Mouse (Mus musculus) ovary, postnatal 36 days (tissue): Measurements from ENCODE around the gene Dnhd1.

Experiments used
- DNase-seq: peaks from one replicate; pipeline ENCODE4 v3.0.0; 2022; ENCODE audit warnings: low spot score, mixed read lengths

Gene Dnhd1

DNA sequence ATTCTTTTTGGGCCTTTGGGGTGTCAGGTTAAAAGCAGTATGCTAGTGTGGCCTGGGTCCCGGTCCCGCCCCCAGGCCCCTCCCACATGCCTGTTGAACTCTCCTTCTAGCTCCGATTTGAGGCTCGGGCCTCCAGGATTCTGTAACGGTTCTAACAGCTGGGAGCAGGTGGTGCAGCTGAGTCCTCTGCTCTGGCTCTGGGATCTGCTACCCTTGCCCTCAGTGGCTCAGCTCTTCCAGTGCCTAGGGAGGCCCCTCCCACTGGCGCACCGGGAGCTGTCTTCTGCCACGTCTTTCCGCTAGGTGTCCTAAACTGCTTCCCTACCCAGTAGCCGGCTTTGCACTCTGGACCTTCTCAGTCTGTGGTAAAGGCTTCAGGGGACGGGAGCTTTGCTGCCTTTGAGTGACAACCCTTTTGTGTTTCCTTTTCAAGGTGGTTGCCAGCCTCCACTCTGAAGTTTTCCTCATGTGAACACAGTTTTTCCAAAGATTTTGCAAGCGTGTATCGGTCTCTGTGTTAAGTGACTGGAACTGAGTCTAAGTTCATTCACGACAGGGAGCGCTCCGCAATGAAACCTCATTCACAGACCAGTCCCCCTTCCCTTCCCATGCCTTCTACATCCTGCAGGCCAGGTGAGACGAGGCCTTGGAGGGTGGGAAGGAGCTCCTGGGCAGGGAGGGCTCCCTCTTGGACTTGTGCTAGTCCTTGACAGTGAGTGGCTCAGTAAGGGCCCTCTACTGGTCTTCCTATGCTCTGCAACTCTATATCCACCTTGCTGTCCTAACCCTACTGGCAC lies at the start of gene Dnhd1:
TSS of gene Dnhd1 (plus strand) at position 189 of the 797 bp plus-strand sequence.
- DNase-seq: peak; percentile 75

DNA sequence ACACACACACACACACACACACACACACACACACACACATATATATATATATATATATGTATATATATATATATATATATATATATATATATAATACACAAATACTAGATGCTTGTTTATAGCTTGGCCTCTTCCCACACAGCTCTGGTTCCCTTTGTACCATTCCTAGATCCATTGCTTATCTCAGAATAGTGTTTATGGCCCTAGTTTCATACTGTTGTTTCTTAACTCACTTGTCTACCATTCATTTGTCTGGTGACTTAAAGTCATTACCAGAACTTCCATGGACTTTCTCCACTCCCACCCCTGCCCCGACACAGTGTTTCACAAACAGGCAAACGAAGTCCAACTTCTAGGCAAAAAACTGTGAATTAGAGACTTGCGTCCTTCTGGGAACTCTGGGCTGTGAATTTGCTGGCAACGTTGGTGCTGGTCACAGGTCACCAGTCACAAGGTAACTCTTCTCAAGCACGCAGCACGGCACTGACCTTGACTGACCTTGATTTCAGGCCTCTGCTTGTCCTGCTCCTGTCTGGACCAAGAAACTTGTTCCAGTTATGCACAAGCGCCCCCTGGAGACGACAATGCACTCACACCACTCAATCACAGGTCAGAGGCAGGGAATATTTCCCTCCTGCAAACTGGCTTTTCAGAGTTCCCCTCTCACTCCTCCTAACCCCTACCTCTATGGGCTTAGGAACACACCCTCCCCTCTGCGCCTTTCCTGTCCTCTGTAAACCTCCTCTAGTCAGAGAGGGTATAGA lies 47.6 kb upstream of the Dnhd1 start:
- peak; percentile 59 for DNase-seq

DNA sequence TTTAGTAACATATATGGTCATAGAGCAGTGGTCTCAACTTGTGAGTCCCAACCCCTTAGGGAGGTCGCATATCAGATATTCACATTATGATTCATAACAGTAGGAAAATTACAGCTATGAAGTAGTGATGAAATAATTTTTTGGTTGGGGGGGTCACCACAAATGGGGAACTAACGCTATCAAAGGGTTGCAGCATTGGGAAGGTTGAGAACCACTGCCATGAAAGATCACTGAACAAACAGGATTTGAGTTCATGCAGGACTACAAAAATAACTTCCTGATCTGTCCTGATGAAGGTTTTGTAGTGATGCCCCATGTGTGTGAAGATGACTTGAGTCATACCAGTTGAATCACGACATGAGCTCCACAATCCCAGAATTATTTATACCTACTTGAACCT lies 42.2 kb upstream of the Dnhd1 start:
- DNase-seq: no peak

GRCm38 (mm10) chr7:105611767-105612166 lies 38.9 kb upstream of the Dnhd1 start:
- no peak for DNase-seq

- no peak for DNase-seq
These were observed 36.2 kb upstream of the Dnhd1 start for GRCm38 (mm10) chr7:105614400-105614799.

DNA sequence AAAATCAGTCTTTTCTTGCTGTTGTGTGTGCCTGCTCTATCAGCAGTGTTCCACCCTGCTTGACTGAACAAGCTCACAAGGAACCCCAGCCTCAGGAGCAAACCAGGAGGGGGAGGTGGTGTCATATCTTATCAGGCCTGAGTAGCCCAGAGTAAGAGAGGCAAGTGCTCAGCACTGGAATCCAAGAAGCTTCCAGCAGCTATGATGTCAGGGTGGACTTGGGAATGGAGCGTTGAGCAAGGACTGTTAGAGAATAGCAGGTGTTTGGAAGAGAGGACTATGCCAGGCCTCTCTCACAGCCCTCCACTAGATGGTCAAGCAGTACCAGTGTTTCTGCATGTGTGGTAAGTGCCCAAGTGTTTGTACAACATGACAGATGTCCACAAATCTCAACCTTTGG lies 34.9 kb upstream of the Dnhd1 start:
- DNase-seq: no peak

- no peak for DNase-seq
These were observed 34.1 kb upstream of the Dnhd1 start for GRCm38 (mm10) chr7:105616561-105616960.

DNA sequence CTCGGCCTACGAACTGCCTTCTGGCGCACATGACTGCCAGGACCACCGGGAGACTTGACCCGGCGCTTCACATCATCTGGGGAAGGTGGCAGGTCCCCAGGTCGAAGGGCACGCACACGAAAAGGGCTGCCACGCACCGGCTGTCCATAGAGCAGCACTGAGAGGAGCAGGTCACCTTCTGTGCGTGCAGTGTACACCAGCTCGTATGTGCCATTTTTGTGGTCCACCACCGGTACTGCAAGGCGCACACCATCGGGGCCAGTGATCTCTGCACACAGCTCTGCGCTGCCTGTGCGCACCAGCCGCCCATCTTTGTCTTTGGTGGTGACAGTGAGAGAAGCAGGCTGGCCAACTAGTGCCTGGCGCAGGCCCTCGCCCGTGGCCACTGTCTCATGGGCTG lies 32.8 kb upstream of the Dnhd1 start:
- DNase-seq: no peak

GRCm38 (mm10) chr7:105619701-105620100 lies 30.9 kb upstream of the Dnhd1 start:
- no peak for DNase-seq

DNA sequence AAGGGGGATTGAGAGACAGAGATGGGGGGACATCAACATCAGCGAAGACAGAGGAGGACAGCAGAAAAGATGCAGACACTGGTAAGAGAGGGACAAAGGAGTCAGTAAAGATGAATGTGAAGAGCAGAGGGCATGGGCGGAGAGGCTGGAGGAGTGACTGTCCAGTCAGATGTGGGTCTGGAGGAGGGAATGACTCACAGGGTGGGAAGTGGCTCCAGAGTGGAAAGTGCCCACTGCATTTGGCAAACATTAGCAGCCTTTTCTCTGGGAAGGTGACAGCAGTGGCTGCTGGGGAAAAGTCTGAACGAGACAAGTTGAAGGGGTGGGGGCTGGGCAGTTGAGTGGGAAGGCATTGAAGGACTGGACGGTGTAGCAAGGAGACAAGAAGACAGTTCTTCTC lies 29.6 kb upstream of the Dnhd1 start:
- no peak for DNase-seq

GRCm38 (mm10) chr7:105621646-105622292 lies 28.9 kb upstream of the Dnhd1 start:
- DNase-seq: no peak

- no peak for DNase-seq
These were observed 25.2 kb upstream of the Dnhd1 start for GRCm38 (mm10) chr7:105625397-105625796.

DNA sequence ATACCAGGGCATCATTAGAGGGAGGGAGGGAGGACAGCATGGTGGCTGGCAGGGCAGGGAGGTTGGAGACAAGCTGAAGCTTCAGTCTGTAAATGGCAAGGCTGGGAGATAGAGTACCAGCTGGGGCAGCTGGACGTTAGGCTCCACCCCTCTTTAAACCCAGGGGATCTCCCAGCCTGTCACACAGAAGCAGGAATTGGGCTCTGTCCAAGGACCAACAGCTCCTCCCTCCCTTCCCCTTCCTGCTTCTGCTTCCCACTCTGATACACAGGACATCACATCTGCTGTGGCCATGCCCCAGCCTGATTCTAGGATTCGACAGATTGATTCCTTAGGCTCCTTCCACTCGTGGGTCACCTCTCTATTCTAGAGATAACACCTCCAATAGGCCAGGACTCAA lies 22.0 kb upstream of the Dnhd1 start:
- DNase-seq: no peak

DNA sequence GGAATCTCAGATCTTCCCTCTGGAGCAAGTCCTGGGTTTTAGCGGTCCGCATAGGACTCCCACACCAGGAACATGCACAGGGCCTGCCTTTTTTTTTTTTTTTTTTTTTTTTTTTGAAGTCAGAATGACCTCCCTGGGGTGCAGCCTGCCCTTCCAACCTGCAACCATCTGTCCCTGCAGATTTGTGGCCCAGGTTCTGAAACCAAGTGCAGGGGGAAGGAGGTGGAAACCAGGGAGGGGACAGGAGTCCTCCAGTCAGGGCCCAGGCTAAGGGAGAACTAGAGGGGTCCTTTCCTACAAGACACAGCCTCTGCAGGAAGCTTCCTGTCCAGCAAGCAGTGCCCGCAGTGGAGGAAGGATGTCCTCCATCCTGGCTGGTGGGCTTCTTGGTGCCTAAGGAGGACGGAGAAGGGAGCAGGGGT lies 18.1 kb upstream of the Dnhd1 start:
- DNase-seq: peak; percentile 21

- peak; percentile 95 for DNase-seq
These were observed 17.4 kb upstream of the Dnhd1 start, which contains the start of gene Trim3 for GRCm38 (mm10) chr7:105633127-105633800. Gene Trim3 (minus strand): TSS chr7:105633571.

DNA sequence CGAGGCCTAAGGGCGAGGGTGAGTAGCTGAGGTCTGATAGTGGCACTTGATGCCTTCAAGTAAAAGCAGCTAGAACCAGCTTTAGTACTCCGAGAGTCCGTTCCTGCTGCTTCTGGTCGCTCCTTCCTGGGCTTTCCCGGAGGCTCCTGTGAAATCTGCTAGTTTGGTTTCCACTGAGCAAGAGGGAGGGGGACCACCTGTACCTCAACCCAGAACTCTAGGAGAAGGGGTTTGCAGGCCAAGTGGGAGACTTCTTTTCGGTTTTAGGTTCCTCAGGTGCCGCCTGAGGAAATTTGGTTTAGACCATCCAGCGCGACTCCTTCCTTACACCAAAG lies 16.9 kb upstream of the Dnhd1 start:
- no peak for DNase-seq

- DNase-seq: no peak
These were observed 16.2 kb upstream of the Dnhd1 start for GRCm38 (mm10) chr7:105634272-105634920.

GRCm38 (mm10) chr7:105635726-105636125 lies 14.9 kb upstream of the Dnhd1 start:
- no peak for DNase-seq

DNA sequence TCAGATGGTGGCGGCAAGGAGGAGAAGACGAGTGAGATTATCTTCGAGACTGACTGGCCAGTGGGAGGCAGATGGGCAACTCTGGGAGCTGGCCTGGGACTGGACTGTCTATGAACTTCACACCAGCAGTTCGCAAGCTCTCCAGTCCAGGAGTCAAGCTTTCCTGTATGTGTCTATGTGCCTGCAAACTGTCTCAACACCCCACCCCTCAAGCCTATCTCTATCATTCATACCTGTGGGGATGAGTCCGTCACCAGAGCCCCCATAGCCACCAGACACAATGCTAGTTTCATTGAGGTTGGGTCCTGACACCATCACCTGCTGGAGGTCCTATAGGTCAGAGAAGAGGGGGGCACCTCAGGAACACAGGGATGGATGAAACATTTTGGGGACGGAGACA lies 11.9 kb upstream of the Dnhd1 start:
- DNase-seq: no peak

- DNase-seq: no peak
These were observed 11.3 kb upstream of the Dnhd1 start for GRCm38 (mm10) chr7:105639304-105639703.

- no peak for DNase-seq
These were observed 10.9 kb upstream of the Dnhd1 start, which contains the start of gene Timm10b for GRCm38 (mm10) chr7:105639756-105640155. Gene Timm10b (plus strand): TSS chr7:105640056.
